Mouse (Mus musculus): ENCODE measurements around the gene Gm29609. TPM values are rescaled to one million over a fixed set of nuclear protein-coding genes. Genes with fewer than 3 reads are reported as not detected.

The Gm29609 gene
- polyA plus RNA-seq, 1 experiment from 2014 or later = 1.8 TPM

DNA sequence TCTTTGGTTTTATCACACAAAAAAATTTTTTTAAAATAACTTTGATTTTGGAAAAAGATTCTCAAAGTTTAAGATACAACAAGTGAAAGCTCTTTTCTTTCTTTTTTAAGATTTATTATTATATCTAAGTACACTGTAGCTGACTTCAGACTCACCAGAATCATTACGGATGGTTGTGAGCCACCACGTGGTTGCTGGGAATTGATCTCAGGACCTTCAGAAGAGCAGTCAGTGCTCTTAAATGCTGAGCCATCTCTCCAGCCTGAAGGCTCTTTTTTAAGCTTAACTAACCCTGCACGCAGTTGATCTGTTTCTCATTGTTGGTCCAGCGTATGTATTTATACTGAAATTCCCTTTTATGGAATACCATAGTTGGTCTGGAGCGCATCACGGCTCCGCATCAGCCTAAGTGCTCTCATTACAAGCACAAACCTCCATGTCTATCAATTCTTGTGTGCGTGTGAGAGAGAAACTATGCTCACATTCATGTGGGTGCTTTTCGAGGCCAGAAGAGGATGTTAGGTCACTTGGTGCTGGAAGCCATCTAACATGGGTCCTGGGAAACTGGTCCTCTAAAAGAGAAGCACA lies 1.6 kb upstream of the Gm29609 start:
- Histone ChIP-seq H3K4me3 (ENCODE audit: low read depth, low read length) (no peak overlapping the region; the same call in 1 of the 2 replicates), H3K27ac (replicated peaks; ENCODE audit: low read depth, low read length) (no peak overlapping the region), H3K4me1 (ENCODE audit: control insufficient read depth, insufficient read depth, low read length) (no peaks in the 10 kb centered on the region), H3K9ac (ENCODE audit: low read length) (no peak overlapping the region), H3K4me2 (ENCODE audit: low read depth, severe bottlenecking) (no peak overlapping the region), H3K9me3 (ENCODE audit: control insufficient read depth, low read length) (no peaks in the 10 kb centered on the region), H3K27me3 (ENCODE audit: control insufficient read depth, insufficient read depth, low read length) (no peaks in the 10 kb centered on the region), H3K36me3 (ENCODE audit: control insufficient read depth, insufficient read depth, low read length) (no peaks in the 10 kb centered on the region)
- 93% methylated on average over 9 of the region's 9 CpGs for WGBS
- DNase-seq (ENCODE audit: low spot score) (no peak), ATAC-seq (ENCODE audit: insufficient number of reproducible peaks, low FRiP score, low TSS enrichment, low read depth) (no peak)

DNA sequence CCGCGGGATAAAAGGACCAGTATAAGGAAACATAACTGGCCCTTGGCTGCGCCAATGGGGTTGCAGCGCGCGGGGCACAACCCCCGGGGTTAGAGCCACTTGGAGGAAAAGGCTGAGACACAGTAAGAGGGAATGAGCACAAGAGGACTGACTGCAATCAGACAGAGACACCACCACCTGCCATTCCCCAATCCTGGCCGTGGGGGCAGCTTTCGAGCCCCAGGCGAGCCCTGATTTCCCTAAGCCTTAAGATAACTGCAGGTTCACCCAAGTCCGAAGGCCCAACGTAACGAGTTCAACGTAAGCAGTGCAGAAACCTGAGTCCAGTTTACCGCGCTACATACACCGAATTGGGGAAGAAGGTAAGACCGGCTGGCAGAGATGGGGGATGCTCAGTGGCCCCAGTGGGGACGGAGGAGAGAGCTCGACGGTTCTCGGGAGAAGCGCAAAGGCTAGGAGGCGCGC lies 378 bp downstream of the Gm29609 start:
- no peaks in the 10 kb centered on the region for H3K27me3 ChIP-seq (ENCODE audit: control insufficient read depth, insufficient read depth, low read length)
- H3K36me3 ChIP-seq (ENCODE audit: control insufficient read depth, insufficient read depth, low read length) = no peaks in the 10 kb centered on the region; the same call in 1 of the 2 replicates
- peak overlapping the region; percentile 96 for H3K27ac ChIP-seq (replicated peaks; ENCODE audit: low read depth, low read length)
- H3K4me2 ChIP-seq (ENCODE audit: low read depth, severe bottlenecking) = peak overlapping the region; percentile 66
- WGBS = under 1% methylated on average over 25 of the region's 25 CpGs
- peak overlapping the region; percentile 75 for H3K9ac ChIP-seq (ENCODE audit: low read length)
- H3K4me1 ChIP-seq (ENCODE audit: control insufficient read depth, insufficient read depth, low read length) = no peaks in the 10 kb centered on the region
- no peaks in the 10 kb centered on the region for H3K9me3 ChIP-seq (ENCODE audit: control insufficient read depth, low read length)
- DNase-seq (ENCODE audit: low spot score) = no peak
- peak; percentile 70; the same call in 1 of the 2 replicates for ATAC-seq (ENCODE audit: insufficient number of reproducible peaks, low FRiP score, low TSS enrichment, low read depth)
- H3K4me3 ChIP-seq (ENCODE audit: low read depth, low read length) = peak overlapping the region; percentile 94

DNA sequence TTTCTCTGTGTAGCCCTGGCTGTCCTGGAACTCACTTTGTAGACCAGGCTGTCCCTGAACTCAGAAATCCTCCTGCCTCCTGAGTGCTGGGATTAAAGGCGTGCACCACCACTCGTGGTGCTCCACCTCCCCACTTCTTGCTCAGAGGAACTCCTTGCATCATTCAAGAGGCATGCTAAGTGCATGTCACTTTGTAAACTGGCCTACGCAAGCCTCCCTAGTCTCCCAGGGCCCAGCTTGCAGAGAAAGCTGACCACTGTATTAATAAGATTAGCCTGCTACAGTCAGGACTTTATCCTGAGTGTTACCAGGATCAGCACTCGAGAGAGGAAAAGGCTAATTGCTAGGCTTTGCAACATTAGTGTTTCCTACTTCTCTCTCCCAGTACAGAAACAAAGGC lies 11.1 kb downstream of the Gm29609 start:
- Histone ChIP-seq H3K27ac (replicated peaks; ENCODE audit: low read depth, low read length) (no peak overlapping the region), H3K9ac (ENCODE audit: low read length) (no peak overlapping the region), H3K4me3 (ENCODE audit: low read depth, low read length) (no peak overlapping the region), H3K4me2 (ENCODE audit: low read depth, severe bottlenecking) (no peak overlapping the region), H3K27me3 (ENCODE audit: control insufficient read depth, insufficient read depth, low read length) (no peaks in the 10 kb centered on the region), H3K9me3 (ENCODE audit: control insufficient read depth, low read length) (no peaks in the 10 kb centered on the region), H3K36me3 (ENCODE audit: control insufficient read depth, insufficient read depth, low read length) (peaks cover 32% of the 10 kb centered on the region), H3K4me1 (ENCODE audit: control insufficient read depth, insufficient read depth, low read length) (no peaks in the 10 kb centered on the region)
- ATAC-seq (ENCODE audit: insufficient number of reproducible peaks, low FRiP score, low TSS enrichment, low read depth) (no peak), DNase-seq (ENCODE audit: low spot score) (no peak)
- WGBS = 91% methylated on average over 4 of the region's 4 CpGs

DNA sequence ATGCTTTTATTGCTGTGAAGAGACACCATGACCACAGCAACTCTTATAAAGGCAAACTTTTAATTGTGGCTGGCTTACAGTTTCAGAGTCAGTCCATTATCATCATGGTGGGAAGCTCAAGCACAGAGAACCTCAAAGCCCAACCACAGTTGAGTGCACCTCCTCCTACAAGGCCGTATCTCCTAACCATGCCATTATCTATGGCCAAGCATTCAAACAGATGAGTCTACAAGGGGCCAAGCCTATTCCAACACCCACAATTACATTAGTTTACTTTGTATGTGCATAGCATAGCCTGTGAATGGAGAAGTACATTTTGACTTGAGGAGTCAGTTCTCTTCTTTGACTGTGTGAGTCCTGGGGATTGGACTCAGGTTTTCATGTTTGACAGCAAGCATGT lies 14.8 kb downstream of the Gm29609 start:
- WGBS = 88% methylated on average over 1 of the region's 1 CpGs
- H3K27ac ChIP-seq (replicated peaks; ENCODE audit: low read depth, low read length) = no peak overlapping the region

DNA sequence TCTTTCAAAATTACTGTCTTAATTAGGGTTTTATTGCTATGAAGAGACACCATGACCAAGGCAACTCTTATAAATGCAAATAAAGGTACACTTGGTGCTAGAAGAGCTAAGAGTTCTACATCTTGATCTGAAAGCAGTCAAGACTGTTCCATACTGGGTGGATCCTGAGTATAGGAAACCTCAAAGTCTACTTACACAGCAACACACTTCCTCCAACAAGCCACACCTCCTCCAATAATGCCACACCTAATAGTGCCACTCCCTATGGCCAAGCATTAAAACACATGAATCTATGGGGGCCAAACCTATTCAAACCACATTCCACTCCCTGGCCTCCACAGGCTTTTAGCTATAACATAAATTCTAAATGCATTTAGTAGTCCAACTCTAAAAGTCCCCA lies 17.2 kb downstream of the Gm29609 start:
- Histone ChIP-seq H3K27ac (replicated peaks; ENCODE audit: low read depth, low read length) (no peak overlapping the region), H3K9me3 (ENCODE audit: control insufficient read depth, low read length) (no peaks in the 10 kb centered on the region), H3K27me3 (ENCODE audit: control insufficient read depth, insufficient read depth, low read length) (no peaks in the 10 kb centered on the region), H3K4me3 (ENCODE audit: low read depth, low read length) (no peak overlapping the region), H3K4me2 (ENCODE audit: low read depth, severe bottlenecking) (no peak overlapping the region), H3K9ac (ENCODE audit: low read length) (no peak overlapping the region), H3K4me1 (ENCODE audit: control insufficient read depth, insufficient read depth, low read length) (no peaks in the 10 kb centered on the region), H3K36me3 (ENCODE audit: control insufficient read depth, insufficient read depth, low read length) (peaks cover 21% of the 10 kb centered on the region)
- no peak for ATAC-seq (ENCODE audit: insufficient number of reproducible peaks, low FRiP score, low TSS enrichment, low read depth)
- DNase-seq (ENCODE audit: low spot score) = no peak

More for the DNA sequence above, 14.8 kb downstream of the Gm29609 start:
- H3K4me2 ChIP-seq (ENCODE audit: low read depth, severe bottlenecking) = no peak overlapping the region
- H3K9me3 ChIP-seq (ENCODE audit: control insufficient read depth, low read length) = no peaks in the 10 kb centered on the region
- no peak overlapping the region for H3K9ac ChIP-seq (ENCODE audit: low read length)
- H3K4me1 ChIP-seq (ENCODE audit: control insufficient read depth, insufficient read depth, low read length) = no peaks in the 10 kb centered on the region
- peaks cover 26% of the 10 kb centered on the region for H3K36me3 ChIP-seq (ENCODE audit: control insufficient read depth, insufficient read depth, low read length)
- no peak for ATAC-seq (ENCODE audit: insufficient number of reproducible peaks, low FRiP score, low TSS enrichment, low read depth)
- no peak overlapping the region for H3K4me3 ChIP-seq (ENCODE audit: low read depth, low read length)
- H3K27me3 ChIP-seq (ENCODE audit: control insufficient read depth, insufficient read depth, low read length) = no peaks in the 10 kb centered on the region
- DNase-seq (ENCODE audit: low spot score) = no peak

DNA sequence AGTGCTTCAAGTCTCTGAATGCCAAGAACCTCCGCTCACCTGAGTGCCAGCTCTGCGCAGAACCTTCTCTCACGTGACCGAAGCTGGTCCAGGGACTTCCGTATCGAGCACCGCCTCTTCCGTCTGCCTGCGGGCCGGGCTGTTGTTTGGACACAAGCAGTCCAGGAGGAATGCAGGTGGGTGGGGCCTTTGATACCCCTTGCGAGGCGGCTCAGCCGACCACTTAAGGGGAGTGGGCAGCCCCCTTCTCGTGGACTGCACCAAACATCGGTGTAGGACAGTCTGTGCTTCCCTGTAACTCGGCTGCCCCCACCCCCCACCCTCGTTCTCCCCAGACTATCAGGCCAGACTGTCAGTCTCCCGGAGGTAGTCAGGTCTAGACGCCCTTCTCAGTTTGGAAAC lies 25.6 kb downstream of the Gm29609 start, which contains the start of gene Mpv17:
Gene Mpv17 (minus strand): TSS at position 100 of the 402 bp plus-strand sequence.
- under 1% methylated on average over 19 of the region's 19 CpGs for WGBS
- Histone ChIP-seq H3K36me3 (ENCODE audit: control insufficient read depth, insufficient read depth, low read length) (peaks cover 4% of the 10 kb centered on the region), H3K9me3 (ENCODE audit: control insufficient read depth, low read length) (no peaks in the 10 kb centered on the region), H3K4me1 (ENCODE audit: control insufficient read depth, insufficient read depth, low read length) (0 out of 2 replicates have a peak, but pooled peaks cover 6% of the 10 kb centered on the region), H3K4me3 (ENCODE audit: low read depth, low read length) (peak within 1 kb of the TSS; percentile 51), H3K9ac (ENCODE audit: low read length) (peak within 1 kb of the TSS; percentile 58), H3K27ac (replicated peaks; ENCODE audit: low read depth, low read length) (0 out of 2 replicates have a peak within 1 kb of the TSS, but pooled peaks have one; percentile 36), H3K4me2 (ENCODE audit: low read depth, severe bottlenecking) (peak within 1 kb of the TSS; percentile 71), H3K27me3 (ENCODE audit: control insufficient read depth, insufficient read depth, low read length) (no peaks in the 10 kb centered on the region)
- DNase-seq (ENCODE audit: low spot score) (peak; percentile 88), ATAC-seq (ENCODE audit: insufficient number of reproducible peaks, low FRiP score, low TSS enrichment, low read depth) (peak; percentile 92)

DNA sequence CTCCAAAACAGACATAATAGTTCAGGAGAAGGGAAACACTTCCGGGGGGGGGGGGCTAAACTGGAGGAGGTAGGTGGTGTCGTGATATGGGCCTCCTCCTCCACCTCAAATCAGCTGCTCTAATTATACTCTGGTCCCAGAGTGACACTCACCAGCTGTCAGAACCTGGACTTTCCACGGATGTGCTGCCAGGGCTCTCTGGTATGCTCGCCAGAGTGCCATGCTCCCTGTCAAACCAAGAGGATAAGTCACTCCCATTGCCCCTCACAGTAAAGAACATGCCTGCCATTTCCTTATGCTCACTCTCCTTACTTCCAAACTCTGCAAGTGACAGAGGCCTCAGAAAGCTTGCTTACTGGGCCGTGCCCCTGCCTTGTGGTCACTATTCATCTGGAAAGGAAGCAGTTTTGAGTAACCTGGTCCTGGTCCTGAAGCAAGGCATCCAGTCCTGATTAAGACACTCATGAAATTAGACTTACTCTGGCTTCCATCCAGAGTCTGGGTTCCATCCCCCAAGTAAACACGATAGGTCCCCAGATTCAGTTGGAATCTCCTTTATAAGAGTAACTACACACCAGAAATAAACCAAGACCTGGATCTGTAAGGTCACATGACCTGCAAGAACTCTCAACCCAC lies 26.1 kb downstream of the Gm29609 start:
- Histone ChIP-seq H3K4me3 (ENCODE audit: low read depth, low read length) (peak overlapping the region; percentile 51), H3K9ac (ENCODE audit: low read length) (peak overlapping the region; percentile 58), H3K27me3 (ENCODE audit: control insufficient read depth, insufficient read depth, low read length) (no peaks in the 10 kb centered on the region), H3K4me1 (ENCODE audit: control insufficient read depth, insufficient read depth, low read length) (0 out of 2 replicates have a peak, but pooled peaks cover 6% of the 10 kb centered on the region), H3K4me2 (ENCODE audit: low read depth, severe bottlenecking) (peak overlapping the region; percentile 71), H3K36me3 (ENCODE audit: control insufficient read depth, insufficient read depth, low read length) (peaks cover 4% of the 10 kb centered on the region), H3K27ac (replicated peaks; ENCODE audit: low read depth, low read length) (no peak overlapping the region), H3K9me3 (ENCODE audit: control insufficient read depth, low read length) (no peaks in the 10 kb centered on the region)
- no peak for DNase-seq (ENCODE audit: low spot score)
- ATAC-seq (ENCODE audit: insufficient number of reproducible peaks, low FRiP score, low TSS enrichment, low read depth) = peak; percentile 16
- WGBS = 34% methylated on average over 6 of the region's 6 CpGs

DNA sequence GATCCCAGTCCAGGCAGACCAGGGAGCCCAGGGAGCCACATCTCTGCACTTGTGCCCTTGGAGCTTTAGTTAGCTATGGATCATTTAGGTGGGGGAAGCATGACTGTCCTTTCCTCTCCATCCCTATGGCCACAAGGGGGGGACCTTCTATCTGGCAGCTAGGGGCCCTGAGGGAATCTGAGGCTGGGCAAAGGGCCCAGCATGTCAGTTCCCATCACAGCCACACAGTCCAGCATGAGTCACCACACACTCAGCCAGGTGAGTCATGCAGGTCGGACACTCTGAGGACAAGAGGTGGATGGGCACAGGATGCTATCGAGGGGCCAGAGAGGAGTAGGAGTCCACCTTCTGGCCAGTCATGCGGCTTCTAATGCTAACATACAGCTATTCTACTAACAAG lies 28.0 kb downstream of the Gm29609 start:
- Histone ChIP-seq H3K9me3 (ENCODE audit: control insufficient read depth, low read length) (no peaks in the 10 kb centered on the region), H3K4me2 (ENCODE audit: low read depth, severe bottlenecking) (no peak overlapping the region), H3K9ac (ENCODE audit: low read length) (no peak overlapping the region), H3K4me3 (ENCODE audit: low read depth, low read length) (no peak overlapping the region), H3K36me3 (ENCODE audit: control insufficient read depth, insufficient read depth, low read length) (no peaks in the 10 kb centered on the region), H3K27ac (replicated peaks; ENCODE audit: low read depth, low read length) (no peak overlapping the region), H3K27me3 (ENCODE audit: control insufficient read depth, insufficient read depth, low read length) (no peaks in the 10 kb centered on the region), H3K4me1 (ENCODE audit: control insufficient read depth, insufficient read depth, low read length) (0 out of 2 replicates have a peak, but pooled peaks cover 6% of the 10 kb centered on the region)
- DNase-seq (ENCODE audit: low spot score) (no peak), ATAC-seq (ENCODE audit: insufficient number of reproducible peaks, low FRiP score, low TSS enrichment, low read depth) (no peak)
- WGBS = 92% methylated on average over 3 of the region's 3 CpGs
